Mouse (Mus musculus) heart, embryonic 11.5 days (tissue): Measurements from ENCODE around the gene Runx1. TPM values are rescaled to one million over a fixed set of nuclear protein-coding genes. Genes with fewer than 3 reads are reported as not detected.

ENCODE experiments used
- ATAC-seq: fragments of 200-750 bp; cut with Nextera tagmentation; replicated peaks from 2 replicates; pipeline ENCODE4 v1.8.0; 2017; ENCODE audit warnings: moderate library complexity; ENCODE audit not compliant: insufficient number of reproducible peaks, low FRiP score, low TSS enrichment
- H3K27ac ChIP-seq: fragments of 300-500 bp; sonication (generic); 2 replicates; pipeline ENCODE4 v1.5.1; 2014; ENCODE audit warnings: mild to moderate bottlenecking, low read depth, low read length
- H3K27me3 ChIP-seq: fragments of 300-500 bp; sonication (generic); 2 replicates; pipeline ENCODE4 v1.6.1; 2014; ENCODE audit warnings: mild to moderate bottlenecking, low read length, mixed read lengths; ENCODE audit not compliant: control insufficient read depth, insufficient read depth
- H3K36me3 ChIP-seq: fragments of 300-500 bp; sonication (generic); 2 replicates; pipeline ENCODE4 v1.6.1; 2014; ENCODE audit warnings: mild to moderate bottlenecking, low read length, moderate library complexity, mixed read lengths; ENCODE audit not compliant: control insufficient read depth, insufficient read depth
- H3K4me1 ChIP-seq: fragments of 300-500 bp; sonication (generic); 2 replicates; pipeline ENCODE4 v1.6.1; 2014; ENCODE audit warnings: low read length; ENCODE audit not compliant: control insufficient read depth, insufficient read depth
- H3K4me2 ChIP-seq: fragments of 300-500 bp; sonication (generic); 2 replicates; pipeline ENCODE4 v1.6.1; 2014; ENCODE audit warnings: mild to moderate bottlenecking, moderate library complexity
- H3K4me3 ChIP-seq: fragments of 300-500 bp; sonication (generic); 2 replicates; pipeline ENCODE4 v1.5.1; 2014; ENCODE audit warnings: low read depth, low read length
- H3K9ac ChIP-seq: fragments of 300-500 bp; sonication (generic); 2 replicates; pipeline ENCODE4 v1.6.1; 2014; ENCODE audit warnings: mild to moderate bottlenecking, low read depth, low read length, moderate library complexity
- H3K9me3 ChIP-seq: fragments of 300-500 bp; sonication (generic); replicated peaks from 2 replicates; pipeline ENCODE4 v1.6.1; 2016; ENCODE audit warnings: low read length; ENCODE audit not compliant: control insufficient read depth
- WGBS: fragments of 180-500 bp; shearing (Covaris S2); extraction: QIAGEN DNeasy Blood & Tissue Kit; methylation state at CpG from one replicate; pipeline ENCODE4 v1.1.7; 2014; ENCODE audit not compliant: insufficient replicate concordance; 5-methylcytosine and 5-hydroxymethylcytosine counted together
- polyA plus RNA-seq: library from polyadenylated mRNA; unstranded; fragments of >200 nt; fragmentation: Nextera tagmentation; extraction: Ambion mirVana; gene quantifications from 2 replicates; pipeline ENCODE4 v1.2.1, GENCODE M21; 2014

Gene Runx1
- polyA plus RNA-seq, 1 experiment from 2014 or later, result 2.5 TPM

DNA sequence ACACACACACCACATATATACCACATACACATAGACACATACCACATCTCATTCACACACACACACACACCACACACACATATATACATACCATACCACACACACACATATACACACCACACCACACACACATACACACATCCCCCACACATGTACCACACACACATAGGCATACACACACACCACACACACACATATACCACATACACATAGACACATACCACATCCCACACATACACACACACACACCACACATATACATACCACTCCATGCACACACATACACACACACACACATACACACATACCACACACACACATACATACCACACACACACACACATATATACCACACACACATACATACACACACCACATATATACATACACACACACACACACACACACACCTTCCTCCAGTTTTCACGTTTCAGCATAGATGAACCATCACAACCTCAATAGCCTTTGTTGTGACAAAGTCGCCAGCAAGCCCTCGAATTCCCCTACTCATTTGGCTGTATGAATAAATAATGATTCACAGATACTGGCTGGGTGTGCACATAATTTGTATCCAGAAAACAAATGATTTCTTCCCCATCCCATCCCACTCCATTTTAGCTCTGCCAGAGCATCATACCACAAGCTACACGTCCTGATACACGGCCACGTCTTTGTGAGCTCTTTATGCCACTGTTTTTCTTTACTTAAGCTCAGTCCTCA is 1.8 kb downstream of the Runx1 start:
- ATAC-seq, result no peak
- Histone ChIP-seq H3K4me1 (peaks cover 11% of the 10 kb centered on the region; the same call in 1 of the 2 replicates), H3K27ac (no peak overlapping the region), H3K4me2 (no peak overlapping the region), H3K27me3 (peaks cover 38% of the 10 kb centered on the region), H3K4me3 (no peak overlapping the region), H3K9me3 (no peaks in the 10 kb centered on the region), H3K9ac (no peak overlapping the region), H3K36me3 (no peaks in the 10 kb centered on the region)
- WGBS, result 84% methylated on average over 6 of the region's 6 CpGs

DNA sequence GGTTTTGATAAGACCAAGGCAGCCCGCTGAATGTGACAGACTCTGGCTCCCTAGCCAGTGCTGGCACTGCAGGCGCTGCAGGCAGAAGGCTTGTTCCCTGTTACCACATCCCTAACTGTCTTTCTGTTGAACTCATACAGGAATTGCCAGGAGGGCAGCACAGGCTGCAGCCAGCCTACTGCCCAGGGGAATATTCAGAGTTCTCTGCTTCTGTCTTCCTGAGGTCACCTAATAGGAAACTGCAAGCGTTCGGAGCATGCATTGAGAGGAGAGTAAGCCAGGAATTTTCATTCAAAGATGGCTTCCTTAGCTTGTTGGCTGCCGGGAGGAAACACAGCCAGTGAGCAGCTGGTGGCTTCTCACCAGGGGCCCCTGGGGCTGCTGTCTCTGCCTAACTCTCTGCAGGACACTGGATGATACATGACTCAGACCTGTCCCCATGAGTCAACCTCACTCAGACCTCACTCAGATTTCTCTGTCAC is 2.5 kb downstream of the Runx1 start:
- Histone ChIP-seq H3K4me1 (peaks cover 11% of the 10 kb centered on the region; the same call in 1 of the 2 replicates), H3K4me2 (no peak overlapping the region), H3K27me3 (peaks cover 36% of the 10 kb centered on the region), H3K9me3 (no peaks in the 10 kb centered on the region), H3K4me3 (no peak overlapping the region), H3K9ac (no peak overlapping the region), H3K27ac (no peak overlapping the region), H3K36me3 (no peaks in the 10 kb centered on the region)
- ATAC-seq, result no peak
- WGBS, result 34% methylated on average over 5 of the region's 5 CpGs

DNA sequence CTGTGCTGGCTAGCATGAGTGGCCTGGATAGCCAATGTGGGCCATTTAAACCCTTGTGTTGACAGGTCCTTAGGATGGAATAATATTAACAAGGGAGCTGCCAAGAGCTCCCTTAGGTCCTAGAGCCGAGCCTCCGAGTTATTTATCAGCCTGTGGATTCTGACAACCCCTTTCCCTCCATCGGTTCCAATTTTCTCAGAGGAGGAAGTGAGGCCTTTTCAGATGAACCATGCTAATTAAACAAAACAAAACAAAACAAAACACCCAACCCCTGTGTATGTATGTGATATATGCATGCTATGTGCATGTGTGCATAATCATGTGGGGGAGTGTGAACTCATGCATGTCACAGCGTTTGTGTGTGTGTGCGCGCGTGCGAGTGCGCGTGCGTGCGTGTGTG is 3.3 kb downstream of the Runx1 start:
- Histone ChIP-seq H3K4me3 (no peak overlapping the region), H3K9me3 (no peaks in the 10 kb centered on the region), H3K27ac (no peak overlapping the region), H3K4me2 (peak overlapping the region; percentile 34), H3K27me3 (peaks cover 29% of the 10 kb centered on the region), H3K9ac (no peak overlapping the region), H3K4me1 (peaks cover 11% of the 10 kb centered on the region; the same call in 1 of the 2 replicates), H3K36me3 (no peaks in the 10 kb centered on the region)
- no peak for ATAC-seq
- 77% methylated on average over 12 of the region's 12 CpGs for WGBS

DNA sequence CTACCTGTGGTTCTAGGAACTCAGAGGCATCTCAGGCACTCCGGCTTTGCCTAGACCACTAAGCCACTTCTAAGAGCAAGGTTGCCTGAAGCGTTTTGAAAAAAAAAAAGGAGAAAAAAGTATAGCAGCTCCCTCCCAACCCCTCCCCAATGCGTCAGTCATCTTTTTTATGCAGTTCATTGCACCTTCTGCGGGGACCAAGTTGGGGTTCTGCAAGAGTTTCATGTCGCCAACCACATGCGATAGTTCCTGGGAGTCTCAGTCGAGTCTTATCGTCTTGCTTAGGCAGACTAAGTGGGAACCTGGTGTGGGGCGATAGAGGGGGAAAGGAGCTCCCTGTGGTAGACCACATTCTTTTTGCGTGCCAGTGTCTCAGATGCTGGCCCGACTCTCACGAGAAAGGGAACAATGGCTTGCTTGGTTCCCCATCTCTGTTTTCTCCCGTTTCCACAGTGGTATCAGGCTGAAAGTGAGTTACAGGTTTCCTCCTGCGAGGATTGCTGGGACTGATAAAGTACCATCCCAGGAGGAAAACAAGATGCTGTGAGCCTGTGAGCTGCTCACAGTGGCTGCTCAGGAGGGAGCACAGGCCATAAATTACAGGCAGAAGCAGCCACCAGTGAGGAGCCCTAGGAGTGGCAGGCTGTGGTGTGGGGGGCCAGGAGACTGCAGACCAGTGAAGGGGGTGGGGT is 3.9 kb downstream of the Runx1 start:
- no peak for ATAC-seq
- no peaks in the 10 kb centered on the region for H3K36me3 ChIP-seq
- WGBS, result 27% methylated on average over 14 of the region's 14 CpGs
- peak overlapping the region; percentile 34 for H3K4me2 ChIP-seq
- H3K4me1 ChIP-seq, result peaks cover 11% of the 10 kb centered on the region; the same call in 1 of the 2 replicates
- peaks cover 27% of the 10 kb centered on the region for H3K27me3 ChIP-seq
- no peak overlapping the region for H3K9ac ChIP-seq
- H3K27ac ChIP-seq, result no peak overlapping the region
- no peaks in the 10 kb centered on the region for H3K9me3 ChIP-seq
- no peak overlapping the region for H3K4me3 ChIP-seq

DNA sequence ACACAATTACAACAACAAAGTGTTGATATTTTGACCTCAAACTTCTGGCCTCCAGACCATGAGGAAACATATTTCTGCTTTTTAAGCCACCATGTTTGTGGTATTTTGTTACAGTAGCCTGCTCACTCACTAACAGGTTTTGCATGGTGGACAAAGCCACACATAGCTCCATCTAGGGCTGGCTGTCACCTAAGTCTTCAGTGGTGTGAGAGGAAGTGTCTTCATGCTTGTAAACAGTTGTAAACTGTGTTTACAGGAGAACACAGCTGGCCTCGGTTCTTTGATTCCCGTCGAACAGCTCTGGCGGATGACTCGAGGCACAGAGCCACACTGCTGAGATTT is 4.4 kb downstream of the Runx1 start:
- no peak overlapping the region for H3K9ac ChIP-seq
- H3K36me3 ChIP-seq, result no peaks in the 10 kb centered on the region
- H3K4me1 ChIP-seq, result peaks cover 11% of the 10 kb centered on the region; the same call in 1 of the 2 replicates
- peaks cover 23% of the 10 kb centered on the region for H3K27me3 ChIP-seq
- no peaks in the 10 kb centered on the region for H3K9me3 ChIP-seq
- 67% methylated on average over 5 of the region's 5 CpGs for WGBS
- H3K4me3 ChIP-seq, result no peak overlapping the region
- no peak overlapping the region for H3K27ac ChIP-seq
- H3K4me2 ChIP-seq, result no peak overlapping the region
- no peak for ATAC-seq

DNA sequence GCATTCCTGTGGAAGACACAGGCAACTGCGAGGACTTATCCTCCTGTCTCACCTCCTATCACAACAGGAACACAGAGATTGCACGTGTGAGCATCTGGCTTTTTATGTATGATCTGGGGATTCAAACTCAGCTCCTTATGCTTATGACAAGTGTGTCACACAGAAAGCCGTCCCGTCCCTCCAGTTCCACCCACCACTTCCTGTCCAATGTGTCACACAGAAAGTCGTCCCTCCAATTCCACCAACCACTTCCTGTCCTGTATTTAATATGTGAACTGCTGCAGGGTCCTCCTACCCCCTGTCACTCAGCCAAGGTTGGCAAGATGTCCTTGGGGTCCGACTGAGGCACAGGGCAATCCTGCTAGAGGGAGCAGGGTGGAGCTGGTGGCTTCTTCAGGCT is 5.5 kb downstream of the Runx1 start:
- WGBS, result 79% methylated on average over 6 of the region's 6 CpGs
- no peak overlapping the region for H3K9ac ChIP-seq

DNA sequence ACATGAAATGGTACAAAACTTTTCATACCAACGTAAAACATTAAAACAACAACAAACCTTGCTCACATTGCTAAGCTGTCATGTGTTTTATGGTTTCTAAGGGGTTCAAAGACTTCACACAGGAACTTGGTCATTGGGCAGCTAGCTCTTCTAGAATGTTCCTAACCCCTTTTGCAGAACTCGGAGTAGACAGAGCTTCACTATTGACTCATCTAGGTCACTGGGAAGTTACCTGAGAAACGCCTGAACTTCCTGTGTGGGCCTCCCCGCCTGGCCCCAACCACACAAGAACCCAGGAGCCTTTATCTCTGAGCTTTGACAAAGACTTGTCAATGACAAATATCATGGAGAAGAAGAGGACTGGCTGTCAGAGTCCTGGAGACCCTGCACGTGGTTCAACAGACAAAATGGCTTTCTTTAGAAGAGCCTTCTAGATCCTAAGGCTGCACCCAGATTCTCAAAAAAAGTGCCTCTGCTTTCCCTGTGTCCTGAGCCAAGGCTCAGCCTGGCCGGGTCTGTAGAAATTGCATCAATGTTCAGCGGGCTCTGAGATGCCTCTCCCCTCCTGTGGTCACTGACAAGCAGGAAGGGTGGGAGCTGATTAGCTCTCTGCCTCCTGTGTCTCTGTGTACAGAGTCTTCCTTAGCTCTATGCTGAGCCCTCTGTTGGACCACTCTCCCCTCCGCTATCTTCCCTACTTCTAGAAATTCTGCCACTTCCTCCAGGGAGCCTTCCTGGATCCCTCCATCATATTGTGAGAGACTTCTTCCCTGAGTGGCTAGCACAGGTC is 7.3 kb downstream of the Runx1 start:
- H3K9me3 ChIP-seq, result no peaks in the 10 kb centered on the region
- H3K27me3 ChIP-seq, result peaks cover 24% of the 10 kb centered on the region
- no peak overlapping the region for H3K27ac ChIP-seq
- no peak for ATAC-seq
- no peak overlapping the region for H3K4me3 ChIP-seq
- WGBS, result 56% methylated on average over 8 of the region's 8 CpGs
- H3K4me1 ChIP-seq, result peaks cover 11% of the 10 kb centered on the region; the same call in 1 of the 2 replicates
- H3K36me3 ChIP-seq, result no peaks in the 10 kb centered on the region
- no peak overlapping the region for H3K9ac ChIP-seq
- H3K4me2 ChIP-seq, result no peak overlapping the region

More for the DNA sequence above, 5.5 kb downstream of the Runx1 start:
- H3K4me1 ChIP-seq, result peaks cover 11% of the 10 kb centered on the region; the same call in 1 of the 2 replicates
- H3K27ac ChIP-seq, result no peak overlapping the region
- no peak for ATAC-seq
- no peak overlapping the region for H3K4me3 ChIP-seq
- H3K4me2 ChIP-seq, result no peak overlapping the region
- H3K27me3 ChIP-seq, result peaks cover 26% of the 10 kb centered on the region
- no peaks in the 10 kb centered on the region for H3K36me3 ChIP-seq
- no peaks in the 10 kb centered on the region for H3K9me3 ChIP-seq

DNA sequence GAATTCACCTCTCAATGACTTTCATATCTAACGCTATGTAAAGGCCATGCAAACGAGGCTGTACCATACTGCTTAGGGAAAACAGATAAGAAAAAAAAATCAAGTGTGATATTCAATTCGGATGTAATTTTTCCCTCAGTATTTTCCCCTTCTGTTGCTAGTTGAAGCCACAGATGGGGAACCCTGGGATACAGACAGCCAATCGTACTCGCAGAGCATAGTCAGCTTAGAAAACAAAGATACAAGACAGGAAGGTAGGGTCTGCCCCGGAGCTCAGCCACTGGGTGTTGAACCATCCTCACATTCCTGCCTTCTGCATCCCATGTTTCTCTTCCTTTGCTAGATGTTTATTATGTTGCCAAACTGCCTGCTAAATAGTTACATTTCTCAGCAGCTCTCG is 9.9 kb downstream of the Runx1 start:
- Histone ChIP-seq H3K27ac (no peak overlapping the region), H3K4me2 (no peak overlapping the region), H3K9me3 (no peaks in the 10 kb centered on the region), H3K27me3 (peaks cover 22% of the 10 kb centered on the region), H3K36me3 (no peaks in the 10 kb centered on the region), H3K4me1 (no peaks in the 10 kb centered on the region), H3K4me3 (no peak overlapping the region), H3K9ac (no peak overlapping the region)
- 78% methylated on average over 7 of the region's 7 CpGs for WGBS
- no peak for ATAC-seq
